Mouse (Mus musculus) leukemia stem cell, adult 10-12 weeks (primary cell): ENCODE results near the gene Pirt. TPM values are rescaled to one million over a fixed set of nuclear protein-coding genes. Genes with fewer than 3 reads are reported as not detected.

ENCODE experiments used
- polyA plus RNA-seq: library from polyadenylated mRNA; stranded (reverse); fragments of >175 nt; gene quantifications from 2 replicates; pipeline ENCODE4 v1.2.3, GENCODE M21; 2012; ENCODE audit warnings: low replicate concordance

Pirt gene
- 0.07 TPM in 1 of 2 replicates, not detected in the other for polyA plus RNA-seq

GRCm38 (mm10) chr11:66911811-66912210 lies at the start of gene Pirt:
Gene Pirt, plus strand, starts transcription at chr11:66911981.

GRCm38 (mm10) chr11:66956303-66956702 lies 44.5 kb downstream of the Pirt start, which contains the start of gene Tmem238l:
Gene Tmem238l, plus strand, starts transcription at chr11:66956638.

Other genes with a start within 250 kb of the Pirt start
- gene Tmem238l, start 44.7 kb downstream of the Pirt start, polyA plus RNA-seq = not detected in 2 replicates
- gene Tmem220, start 113.2 kb downstream of the Pirt start, polyA plus RNA-seq = not detected in 2 replicates
- 1.6 and 2.9 TPM in 2 replicates for gene Adprm, start 140.6 kb downstream of the Pirt start, polyA plus RNA-seq
- gene Sco1, start 140.7 kb downstream of the Pirt start, polyA plus RNA-seq = 2.5 and 2.6 TPM in 2 replicates
- gene Myh3, start 166.3 kb downstream of the Pirt start, polyA plus RNA-seq = not detected in 2 replicates